Mouse (Mus musculus) lung, postnatal 25 days (tissue): ENCODE measurements around the gene Fam171a2.

Experiments
- DNase-seq: peaks from one replicate; pipeline ENCODE4 v3.0.0; 2022; ENCODE audit warnings: low spot score

The Fam171a2 gene

GRCm38 (mm10) chr11:102455740-102456396 is 8.4 kb upstream of the Fam171a2 start:
- peak; percentile 64 for DNase-seq

DNA sequence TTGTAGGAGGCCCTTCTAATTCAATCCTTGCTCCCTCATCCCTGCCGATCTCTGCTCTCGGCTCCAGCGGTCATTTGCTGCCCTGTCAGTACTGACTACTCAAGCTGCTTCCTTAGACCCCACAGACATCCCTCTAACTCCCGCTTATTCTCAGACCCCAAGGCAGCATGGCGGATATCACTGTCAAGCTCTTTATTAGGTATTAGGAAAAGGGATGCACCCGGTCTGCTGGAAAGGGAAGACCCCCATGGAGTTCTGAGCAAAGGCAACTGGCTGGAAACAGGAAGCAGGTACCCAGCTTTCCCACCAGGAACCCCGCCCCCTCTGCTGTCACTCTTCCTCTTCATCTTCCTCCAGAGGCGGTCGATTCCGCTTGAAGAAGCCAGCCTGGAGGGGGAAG is 5.6 kb upstream of the Fam171a2 start:
- no peak for DNase-seq

- no peak for DNase-seq
Observed at GRCm38 (mm10) chr11:102449043-102450008, 1.8 kb upstream of the Fam171a2 start.

DNA sequence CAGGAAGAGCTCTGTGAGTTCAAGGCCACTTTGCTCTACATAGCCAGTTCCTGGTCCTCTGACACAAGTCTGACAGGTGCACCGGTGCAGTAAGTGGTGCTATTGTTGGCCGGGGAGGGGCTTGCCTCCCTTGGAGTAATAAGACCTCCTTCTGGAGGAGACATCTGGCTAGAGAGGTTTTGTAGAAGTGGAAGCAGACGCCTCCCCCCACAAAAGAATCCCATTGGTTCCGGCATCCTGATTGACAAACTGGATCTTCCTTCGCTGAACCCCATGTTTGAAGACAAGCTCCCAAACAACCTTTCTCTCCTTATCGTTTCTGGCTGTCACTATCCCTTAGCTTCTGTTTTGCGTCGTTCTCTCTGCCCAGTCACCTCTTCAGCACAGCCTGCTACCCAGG is 845 bp upstream of the Fam171a2 start:
- no peak for DNase-seq

DNA sequence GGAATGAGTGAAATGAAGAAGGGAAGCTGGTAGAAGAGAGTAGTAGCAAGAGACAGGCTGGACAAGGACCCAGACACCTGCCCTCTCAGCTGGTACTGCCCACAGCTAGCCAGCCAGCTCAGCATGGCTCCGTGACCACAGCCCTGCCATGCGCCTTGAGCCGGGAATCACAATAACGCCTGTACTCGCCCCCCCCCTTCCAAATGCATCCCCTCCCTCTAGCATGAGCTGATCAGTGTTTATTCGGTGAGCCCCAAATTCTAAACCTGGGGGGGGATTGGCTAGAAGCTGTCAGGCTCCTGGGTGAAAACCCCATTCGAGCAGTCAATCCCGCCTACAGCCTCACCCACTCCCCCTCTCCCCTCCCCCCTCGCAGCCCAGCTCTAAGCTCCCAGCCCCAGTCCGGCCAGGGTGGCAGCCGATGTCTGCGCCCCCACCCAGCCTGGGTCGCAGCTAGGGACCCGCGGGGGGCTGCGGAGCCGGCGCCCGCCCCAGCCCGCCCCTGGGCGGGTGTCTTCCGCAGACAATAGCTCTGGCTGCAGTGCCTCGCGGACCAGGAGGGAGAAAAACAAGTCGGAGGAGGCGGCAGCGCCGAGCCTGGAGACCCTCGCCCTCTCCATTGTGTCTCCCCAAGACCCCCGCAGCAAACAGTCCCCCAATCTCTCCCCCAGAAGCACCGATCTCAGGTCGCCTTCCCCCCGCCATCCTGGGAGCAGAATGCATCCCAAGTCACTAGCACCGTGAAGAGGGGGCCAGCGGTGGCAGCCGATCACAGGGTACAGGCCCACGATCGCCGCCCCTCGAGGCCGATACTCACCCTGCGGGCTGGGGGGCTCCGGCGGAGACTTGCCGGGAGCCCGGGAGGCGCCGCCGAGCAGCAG is 661 bp downstream of the Fam171a2 start:
- no peak for DNase-seq

- no peak for DNase-seq
Observed at GRCm38 (mm10) chr11:102445891-102446361, 1.6 kb downstream of the Fam171a2 start.

- peak; percentile 51 for DNase-seq
Observed at GRCm38 (mm10) chr11:102445264-102445890, 2.1 kb downstream of the Fam171a2 start.

DNA sequence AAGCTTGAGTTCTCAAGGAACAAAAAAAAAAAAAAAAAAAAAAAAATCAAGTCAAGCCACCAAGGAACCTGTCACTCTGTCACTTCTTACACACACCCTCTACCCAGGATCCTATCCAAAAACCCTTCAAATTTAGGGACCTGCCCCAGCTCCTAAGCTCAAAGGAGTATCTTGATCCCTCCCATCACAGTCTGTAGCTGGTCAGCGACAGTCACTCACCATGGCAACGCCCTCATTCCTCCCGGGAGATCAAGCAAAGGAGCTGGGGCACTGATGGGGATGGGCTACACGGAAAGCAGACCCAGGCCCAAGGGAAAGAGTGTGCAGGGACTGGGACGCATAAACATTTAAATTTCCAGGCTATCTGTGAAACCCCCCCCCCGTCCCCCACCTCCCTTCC is 2.7 kb downstream of the Fam171a2 start:
- DNase-seq, result no peak

DNA sequence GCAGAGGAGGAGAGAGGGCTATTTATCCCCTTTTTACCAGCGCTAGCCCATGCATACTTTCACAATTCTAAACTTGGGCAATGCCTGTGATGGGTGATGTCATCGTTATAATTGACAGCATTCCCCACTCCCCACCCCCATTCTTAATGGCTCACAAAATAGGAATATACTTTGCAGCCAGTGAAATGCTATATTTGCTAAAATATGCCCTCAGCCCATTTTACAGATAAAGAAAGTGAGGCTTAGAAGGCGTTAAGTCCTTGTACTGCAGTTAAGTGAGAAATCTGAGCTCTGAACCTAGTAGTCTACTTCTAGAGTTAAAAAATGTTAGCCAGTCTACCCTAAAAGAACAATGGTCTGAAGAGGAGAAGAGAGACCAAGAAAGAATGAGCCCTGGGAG is 3.2 kb downstream of the Fam171a2 start:
- DNase-seq, result no peak

GRCm38 (mm10) chr11:102443740-102444139 is 3.7 kb downstream of the Fam171a2 start:
- DNase-seq, result no peak

DNA sequence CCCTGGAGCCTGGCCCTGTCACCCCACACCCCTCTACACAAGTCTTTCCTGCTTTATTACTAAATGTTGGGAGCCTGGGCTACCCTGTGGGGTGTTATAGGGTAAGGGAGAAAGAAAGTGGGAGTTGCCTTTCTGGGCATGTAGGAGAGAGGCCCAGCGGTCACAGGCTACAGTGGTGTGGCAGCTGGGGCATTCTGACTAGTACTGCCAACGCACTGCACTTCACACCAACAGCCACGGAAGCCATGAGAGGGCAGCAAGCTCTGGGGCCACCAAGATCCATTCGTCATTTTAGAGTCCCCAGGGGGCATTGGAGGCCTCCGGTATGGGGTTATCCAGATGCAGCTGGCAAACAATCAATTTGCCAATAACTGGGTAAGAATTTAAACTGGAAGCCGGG is 5.4 kb downstream of the Fam171a2 start:
- DNase-seq, result no peak

- DNase-seq, result no peak
Observed at GRCm38 (mm10) chr11:102441434-102441833, 6.0 kb downstream of the Fam171a2 start.

DNA sequence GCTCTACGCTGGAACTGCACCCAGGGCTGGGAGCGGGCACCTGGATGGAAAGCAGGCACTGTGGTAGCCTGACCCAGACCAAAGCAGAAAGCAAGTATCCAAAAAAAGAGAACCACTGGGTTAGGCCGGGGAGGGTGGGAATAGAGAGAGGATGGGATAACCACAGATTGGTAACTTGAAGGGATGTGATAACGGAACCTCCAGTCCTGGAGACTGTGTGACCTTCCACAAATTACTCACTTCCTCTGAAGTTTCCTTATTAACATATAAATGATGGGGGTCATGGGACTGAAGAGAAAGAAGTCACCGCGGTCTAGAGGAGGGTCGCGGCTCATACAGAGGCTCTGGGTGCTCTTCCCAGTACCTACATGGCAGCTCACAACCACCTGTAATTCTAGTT is 7.2 kb downstream of the Fam171a2 start:
- DNase-seq, result no peak

DNA sequence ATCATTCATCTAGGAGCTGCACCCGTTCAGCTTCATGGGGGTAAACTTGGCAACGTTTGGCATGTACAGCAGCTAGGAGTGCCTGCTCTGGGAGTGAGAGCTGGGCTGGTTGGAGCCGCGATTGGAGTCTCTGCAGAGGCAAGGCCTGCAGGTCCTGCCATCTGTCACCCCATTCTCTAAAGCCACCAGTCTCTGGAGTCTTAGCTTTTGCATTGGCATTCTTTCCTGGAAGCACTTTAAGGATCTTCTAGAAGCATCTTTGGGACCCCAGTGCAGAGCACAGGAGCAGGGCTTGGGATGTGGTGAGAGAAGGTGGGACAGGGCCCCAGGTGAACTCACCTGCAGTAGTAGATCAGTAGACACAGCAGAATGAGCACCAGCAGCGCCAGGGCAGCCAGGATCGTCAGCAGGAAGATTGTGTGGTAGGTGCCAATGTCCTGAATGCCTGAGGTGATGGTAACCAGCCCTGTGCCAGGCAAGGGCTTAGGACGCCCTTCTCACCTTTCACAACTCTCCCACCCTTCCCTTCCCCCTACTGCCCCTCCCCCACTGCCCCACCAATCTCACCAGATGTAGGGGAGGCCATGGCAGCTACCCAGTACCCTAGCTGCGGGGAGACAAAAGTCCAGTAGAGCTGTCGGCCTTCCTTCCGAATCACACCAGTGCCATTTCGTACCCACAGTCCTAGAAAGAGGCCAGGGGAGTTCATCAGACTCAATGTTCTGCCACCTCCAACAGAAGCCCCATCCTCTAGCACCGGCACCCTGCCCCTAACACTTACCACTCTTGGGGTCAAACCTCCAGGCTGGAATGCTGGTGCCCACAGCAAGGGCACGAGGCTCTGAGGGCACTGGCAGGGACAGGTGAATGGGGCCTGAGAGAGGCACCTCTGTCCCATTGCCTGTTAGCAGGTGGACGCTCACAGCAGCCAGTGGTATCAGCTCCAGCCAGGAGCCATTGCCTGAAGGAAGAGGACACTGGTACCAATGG is 8.1 kb downstream of the Fam171a2 start:
- DNase-seq, result no peak

DNA sequence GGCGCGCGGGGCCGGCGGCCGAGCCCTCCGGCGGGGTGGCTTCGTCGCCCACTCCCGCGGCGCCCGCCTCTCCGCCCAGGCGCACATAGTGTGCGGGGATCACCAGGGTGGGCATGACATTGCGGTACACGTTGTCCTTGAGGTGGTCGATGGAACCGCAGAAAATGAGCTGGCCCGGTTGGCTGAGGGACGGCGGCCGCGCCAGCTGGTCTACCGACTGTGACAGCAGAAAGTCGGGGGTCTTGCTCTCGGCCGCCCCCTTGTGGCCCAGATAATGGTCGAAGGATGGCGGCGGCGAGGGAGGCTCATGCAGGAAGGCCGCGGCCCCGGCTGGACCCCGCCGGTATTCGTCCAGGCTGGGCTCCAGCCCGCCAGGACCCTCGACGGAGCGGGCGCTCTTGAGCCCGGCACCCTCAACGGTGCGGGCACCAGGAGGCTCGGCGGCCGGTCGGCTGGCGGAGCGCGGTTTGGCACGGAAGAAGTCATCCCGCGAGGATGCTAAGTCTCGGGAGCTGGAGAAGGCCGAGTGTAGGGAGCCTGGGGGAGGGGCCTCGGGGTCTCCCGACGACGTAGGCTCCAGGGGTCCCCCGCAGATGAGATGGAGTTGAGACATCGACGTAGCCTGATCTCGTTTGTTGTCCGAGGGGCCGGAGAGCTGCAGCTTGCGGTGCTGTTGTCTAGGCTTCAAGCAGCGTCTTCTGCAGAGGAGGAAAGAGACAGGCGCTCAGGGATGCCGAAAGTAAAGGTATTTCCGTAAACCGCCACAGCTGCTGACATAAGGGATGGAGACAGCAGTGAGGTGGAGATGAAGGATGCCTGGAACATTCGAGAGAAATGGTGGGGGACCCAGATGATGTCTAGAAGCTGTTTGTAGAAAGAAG is 9.0 kb downstream of the Fam171a2 start:
- peak; percentile 69 for DNase-seq

DNA sequence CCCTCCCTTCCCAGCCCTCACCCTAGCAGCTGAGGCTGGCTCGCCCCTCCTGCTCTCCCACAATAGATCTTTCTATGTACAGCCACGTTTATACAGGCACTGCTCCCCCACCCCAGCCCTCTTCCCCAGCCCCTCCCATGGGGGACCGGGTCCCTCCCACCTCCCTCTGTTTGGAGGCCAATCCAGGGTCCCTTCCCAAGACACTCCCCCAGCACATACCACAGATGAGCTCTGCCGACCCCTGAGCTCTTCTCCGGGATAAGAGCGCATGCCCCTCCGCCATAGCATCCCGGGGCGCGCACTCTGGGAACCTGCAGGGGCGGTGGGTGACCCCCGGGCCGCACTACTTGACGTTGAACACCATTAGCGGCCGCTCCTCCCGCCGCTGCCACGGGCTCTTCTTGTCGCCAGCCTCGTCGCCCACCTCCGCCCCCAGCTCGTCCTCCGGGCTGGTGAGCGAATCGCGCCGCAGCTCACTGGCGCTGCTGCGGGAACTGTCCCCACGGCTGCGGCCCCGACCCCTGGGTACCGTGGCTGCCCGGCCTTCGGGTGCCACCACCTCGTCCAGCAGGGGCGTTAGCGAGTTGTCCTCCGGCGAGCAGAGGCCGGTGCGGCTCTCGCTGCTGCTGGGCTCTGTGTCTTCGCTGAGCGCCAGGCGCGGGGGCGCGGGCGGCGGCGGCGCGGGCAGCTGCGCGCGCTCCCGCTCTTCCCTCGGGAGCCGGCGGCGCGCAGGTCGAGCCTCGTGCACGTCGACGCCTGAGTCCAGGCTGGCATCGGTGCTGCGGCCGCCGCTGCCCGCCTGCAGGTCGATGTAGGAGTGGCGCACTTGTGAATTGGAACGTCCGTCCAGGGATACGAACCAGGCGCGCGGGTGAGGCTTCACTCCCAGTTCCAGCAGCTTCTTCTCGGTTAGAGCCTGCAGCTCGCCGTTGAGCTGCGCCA is 10.1 kb downstream of the Fam171a2 start:
- DNase-seq, result peak; percentile 57

- DNase-seq, result no peak
Observed at GRCm38 (mm10) chr11:102436471-102436790, 11.1 kb downstream of the Fam171a2 start.

GRCm38 (mm10) chr11:102435754-102436470 is 11.6 kb downstream of the Fam171a2 start:
- DNase-seq, result no peak
